Mouse (Mus musculus) embryonic facial prominence, embryonic 10.5 days (tissue): Measurements from ENCODE around the gene Mylpf. TPM values are rescaled to one million over a fixed set of nuclear protein-coding genes. Genes with fewer than 3 reads are reported as not detected.
A peak's percentile ranks its signal among the peaks of the same experiment; 100 is the strongest.

Source experiments
- DNase-seq: peaks from one replicate; pipeline ENCODE4 v3.0.0-alpha.2; 2017; ENCODE audit warnings: low spot score
- H3K27ac ChIP-seq: fragments of 300-500 bp; sonication (generic); replicated peaks from 2 replicates; pipeline ENCODE4 v1.5.1; 2016; ENCODE audit warnings: mild to moderate bottlenecking
- H3K27me3 ChIP-seq: fragments of 300-500 bp; sonication (generic); replicated peaks from 2 replicates; pipeline ENCODE4 v1.6.1; 2016; ENCODE audit warnings: low read depth, mild to moderate bottlenecking; ENCODE audit not compliant: poor library complexity, severe bottlenecking
- H3K36me3 ChIP-seq: fragments of 300-500 bp; sonication (generic); replicated peaks from 2 replicates; pipeline ENCODE4 v1.6.1; 2016; ENCODE audit warnings: mild to moderate bottlenecking, moderate library complexity
- H3K4me1 ChIP-seq: fragments of 300-500 bp; sonication (generic); 2 replicates; pipeline ENCODE4 v1.6.1; 2016
- H3K4me3 ChIP-seq: fragments of 300-500 bp; sonication (generic); 2 replicates; pipeline ENCODE4 v1.5.1; 2016; ENCODE audit warnings: mild to moderate bottlenecking, moderate library complexity
- H3K9me3 ChIP-seq: fragments of 300-500 bp; sonication (generic); 2 replicates; pipeline ENCODE4 v1.6.1; 2016; ENCODE audit warnings: mild to moderate bottlenecking
- WGBS: fragments of 180-500 bp; shearing (Covaris S2); methylation state at CpG from one replicate; pipeline ENCODE4 v1.1.7; 2016; 5-methylcytosine and 5-hydroxymethylcytosine counted together
- polyA plus RNA-seq: library from polyadenylated mRNA; unstranded; fragments of >200 nt; fragmentation: Nextera tagmentation; extraction: Ambion mirVana; gene quantifications from 2 replicates; pipeline ENCODE4 v1.2.1, GENCODE M21; 2016

Mylpf gene
- polyA plus RNA-seq, 1 experiment from 2014 or later, result 9.3 TPM

- H3K36me3 ChIP-seq, result peaks cover 6% of the 10 kb centered on the region
- H3K4me3 ChIP-seq, result no peak overlapping the region
- H3K27me3 ChIP-seq, result peaks cover 26% of the 10 kb centered on the region
- 93% methylated on average over 4 of the region's 4 CpGs for WGBS
- H3K4me1 ChIP-seq, result peaks cover 52% of the 10 kb centered on the region
- H3K9me3 ChIP-seq, result no peaks in the 10 kb centered on the region
- H3K27ac ChIP-seq, result no peak overlapping the region
- no peak for DNase-seq
Measured at GRCm38 (mm10) chr7:127210266-127210665, 1.6 kb downstream of the Mylpf start.

DNA sequence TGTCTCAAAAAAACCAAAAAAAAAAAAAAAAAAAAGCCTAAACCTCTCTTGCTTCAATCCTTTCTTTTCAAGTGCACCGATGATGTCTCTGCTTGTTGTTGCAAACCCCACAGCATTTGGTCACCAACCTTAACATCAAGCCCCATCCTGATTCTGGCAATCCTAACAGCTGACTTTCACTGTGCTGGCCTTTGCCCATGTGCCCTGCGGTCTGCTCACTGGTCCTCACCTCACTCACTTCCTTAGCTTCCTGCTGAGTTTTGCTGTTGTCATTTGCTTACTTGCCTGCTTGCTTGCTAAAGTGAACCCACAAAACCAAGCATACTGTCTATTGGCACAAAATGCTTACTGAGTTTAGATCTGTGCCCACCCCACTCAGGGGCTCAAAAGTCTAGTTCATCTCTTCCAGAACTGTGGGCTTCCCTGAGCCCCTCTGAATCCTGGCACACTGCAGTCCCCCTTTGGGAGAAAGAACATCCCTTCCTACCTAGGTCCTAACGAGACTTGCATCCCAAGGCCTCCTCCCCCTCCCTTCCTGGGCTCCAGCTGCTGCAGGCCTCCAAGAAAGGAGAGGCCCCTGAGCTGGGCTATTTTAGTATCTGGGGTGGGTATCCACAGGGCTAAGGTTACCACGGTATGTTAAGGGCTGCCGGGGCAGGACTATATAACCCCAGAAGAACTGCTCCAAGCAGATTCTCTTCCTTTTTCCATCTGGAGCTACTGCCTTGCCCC is 2.5 kb downstream of the Mylpf start:
- Histone ChIP-seq H3K4me1 (peaks cover 49% of the 10 kb centered on the region), H3K4me3 (no peak overlapping the region), H3K27me3 (peaks cover 28% of the 10 kb centered on the region), H3K27ac (no peak overlapping the region), H3K36me3 (0 out of 2 replicates have a peak, but pooled peaks cover 4% of the 10 kb centered on the region), H3K9me3 (no peaks in the 10 kb centered on the region)
- 74% methylated on average over 5 of the region's 5 CpGs for WGBS
- DNase-seq, result no peak

DNA sequence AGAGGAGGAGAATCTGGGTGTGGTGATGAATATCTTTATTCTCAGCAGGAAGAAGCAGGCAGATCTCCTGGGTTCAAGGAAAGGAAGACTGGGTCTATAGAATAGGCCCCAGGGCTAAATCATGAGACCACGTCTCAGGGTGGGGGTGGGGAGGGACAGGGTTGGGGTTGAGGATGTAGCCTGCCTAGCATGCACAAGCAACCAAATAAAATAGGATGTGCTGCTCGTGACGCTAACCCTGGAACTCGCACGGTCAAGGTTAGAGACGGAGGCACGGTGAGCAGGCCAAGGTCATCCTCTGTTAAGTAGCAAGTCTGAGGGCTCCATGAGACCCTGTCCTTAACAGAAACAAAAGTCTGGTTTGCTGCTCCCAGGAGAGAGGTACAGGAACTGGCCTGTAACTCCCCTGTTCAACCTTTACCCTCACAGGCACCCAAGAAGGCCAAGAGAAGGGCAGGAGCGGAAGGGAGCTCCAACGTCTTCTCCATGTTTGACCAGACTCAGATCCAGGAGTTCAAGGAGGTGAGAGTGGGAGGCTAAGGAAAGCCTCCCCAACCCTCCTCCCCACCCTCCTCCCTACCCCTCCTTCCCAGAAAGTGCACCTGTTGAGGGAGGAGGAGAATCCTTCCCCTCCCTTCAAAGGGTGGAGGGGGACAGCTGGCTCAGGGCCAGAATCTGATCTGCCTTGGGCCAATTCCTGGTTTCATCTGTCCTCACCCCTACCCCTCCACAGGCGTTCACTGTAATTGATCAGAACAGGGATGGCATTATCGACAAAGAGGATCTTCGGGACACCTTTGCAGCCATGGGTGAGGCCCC is 4.0 kb downstream of the Mylpf start:
- Histone ChIP-seq H3K27ac (no peak overlapping the region), H3K4me3 (no peak overlapping the region), H3K36me3 (no peaks in the 10 kb centered on the region), H3K9me3 (no peaks in the 10 kb centered on the region), H3K27me3 (peaks cover 28% of the 10 kb centered on the region), H3K4me1 (peaks cover 34% of the 10 kb centered on the region)
- 91% methylated on average over 12 of the region's 12 CpGs for WGBS
- DNase-seq, result no peak

GRCm38 (mm10) chr7:127213485-127213884 is 4.8 kb downstream of the Mylpf start:
- peaks cover 34% of the 10 kb centered on the region for H3K4me1 ChIP-seq
- no peaks in the 10 kb centered on the region for H3K9me3 ChIP-seq
- no peak overlapping the region for H3K4me3 ChIP-seq
- no peak overlapping the region for H3K27ac ChIP-seq
- 35% methylated on average over 7 of the region's 7 CpGs for WGBS
- peaks cover 28% of the 10 kb centered on the region for H3K27me3 ChIP-seq
- DNase-seq, result peak; percentile 30
- H3K36me3 ChIP-seq, result no peaks in the 10 kb centered on the region

GRCm38 (mm10) chr7:127213930-127214329 is 5.2 kb downstream of the Mylpf start:
- Histone ChIP-seq H3K36me3 (no peaks in the 10 kb centered on the region), H3K27me3 (peaks cover 28% of the 10 kb centered on the region), H3K27ac (no peak overlapping the region), H3K9me3 (no peaks in the 10 kb centered on the region), H3K4me3 (0 out of 2 replicates have a peak overlapping the region, but pooled peaks have one; percentile 51), H3K4me1 (peaks cover 34% of the 10 kb centered on the region)
- DNase-seq, result no peak
- 52% methylated on average over 12 of the region's 12 CpGs for WGBS

GRCm38 (mm10) chr7:127214521-127214920 is 5.8 kb downstream of the Mylpf start:
- 27% methylated on average over 21 of the region's 21 CpGs for WGBS
- Histone ChIP-seq H3K27me3 (peaks cover 28% of the 10 kb centered on the region), H3K27ac (peak overlapping the region; percentile 51; the same call in 1 of the 2 replicates), H3K4me1 (peaks cover 29% of the 10 kb centered on the region), H3K9me3 (no peaks in the 10 kb centered on the region), H3K36me3 (no peaks in the 10 kb centered on the region), H3K4me3 (peak overlapping the region; percentile 51)
- peak; percentile 46 for DNase-seq

GRCm38 (mm10) chr7:127214981-127215871 is 6.5 kb downstream of the Mylpf start:
- H3K9me3 ChIP-seq, result no peaks in the 10 kb centered on the region
- H3K27me3 ChIP-seq, result peaks cover 28% of the 10 kb centered on the region
- H3K4me3 ChIP-seq, result peak overlapping the region; percentile 51
- peak overlapping the region; percentile 51 for H3K27ac ChIP-seq
- H3K4me1 ChIP-seq, result peaks cover 23% of the 10 kb centered on the region
- H3K36me3 ChIP-seq, result no peaks in the 10 kb centered on the region
- WGBS, result 21% methylated on average over 33 of the region's 33 CpGs
- DNase-seq, result peak; percentile 74

DNA sequence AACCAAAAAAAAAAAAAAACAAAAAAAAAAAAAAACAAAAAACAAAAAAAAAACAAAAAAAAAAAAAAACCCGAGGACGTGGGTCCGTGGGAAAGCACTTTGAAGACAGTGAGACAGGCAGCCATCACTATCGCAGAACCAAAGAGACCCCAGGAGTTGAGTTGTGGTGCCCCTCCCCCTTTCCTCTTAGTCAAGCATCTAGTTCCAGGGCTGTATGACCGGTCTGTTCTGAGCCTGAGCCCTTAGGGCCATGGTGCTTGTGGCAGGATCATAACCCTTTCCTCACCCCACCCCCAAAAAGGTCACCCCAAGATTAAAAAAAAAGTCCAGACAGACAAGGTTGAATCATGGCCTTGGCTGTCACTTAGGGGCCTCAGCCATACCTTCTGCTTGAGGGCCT is 7.6 kb downstream of the Mylpf start:
- no peaks in the 10 kb centered on the region for H3K9me3 ChIP-seq

GRCm38 (mm10) chr7:127217475-127217874 is 8.8 kb downstream of the Mylpf start:
- Histone ChIP-seq H3K9me3 (no peaks in the 10 kb centered on the region), H3K36me3 (peaks cover 7% of the 10 kb centered on the region), H3K4me3 (no peak overlapping the region), H3K4me1 (peaks cover 23% of the 10 kb centered on the region), H3K27ac (no peak overlapping the region), H3K27me3 (peaks cover 28% of the 10 kb centered on the region)
- WGBS, result 91% methylated on average over 6 of the region's 6 CpGs
- no peak for DNase-seq

More for the DNA sequence above, 7.6 kb downstream of the Mylpf start:
- WGBS, result 84% methylated on average over 5 of the region's 5 CpGs
- H3K4me3 ChIP-seq, result no peak overlapping the region
- H3K27me3 ChIP-seq, result peaks cover 28% of the 10 kb centered on the region
- peaks cover 23% of the 10 kb centered on the region for H3K4me1 ChIP-seq
- H3K36me3 ChIP-seq, result no peaks in the 10 kb centered on the region
- H3K27ac ChIP-seq, result no peak overlapping the region
- no peak for DNase-seq

GRCm38 (mm10) chr7:127217901-127218642 is 9.4 kb downstream of the Mylpf start:
- no peak for DNase-seq
- Histone ChIP-seq H3K9me3 (no peaks in the 10 kb centered on the region), H3K27me3 (peaks cover 24% of the 10 kb centered on the region), H3K27ac (no peak overlapping the region), H3K36me3 (peaks cover 13% of the 10 kb centered on the region), H3K4me3 (no peak overlapping the region), H3K4me1 (peaks cover 23% of the 10 kb centered on the region)
- 81% methylated on average over 10 of the region's 10 CpGs for WGBS

GRCm38 (mm10) chr7:127218670-127219069 is 10.0 kb downstream of the Mylpf start:
- peaks cover 19% of the 10 kb centered on the region for H3K36me3 ChIP-seq
- DNase-seq, result no peak
- peaks cover 23% of the 10 kb centered on the region for H3K4me1 ChIP-seq
- peaks cover 18% of the 10 kb centered on the region for H3K27me3 ChIP-seq
- H3K9me3 ChIP-seq, result no peaks in the 10 kb centered on the region
- no peak overlapping the region for H3K4me3 ChIP-seq
- no peak overlapping the region for H3K27ac ChIP-seq
- 94% methylated on average over 4 of the region's 4 CpGs for WGBS
